Mouse (Mus musculus) testis, adult 10 weeks (tissue): ENCODE measurements around the gene Zfp865. TPM values are rescaled to one million over a fixed set of nuclear protein-coding genes. Genes with fewer than 3 reads are reported as not detected.

ENCODE experiments used
- polyA plus RNA-seq: library from polyadenylated mRNA; stranded (reverse); fragments of 350-450 nt; fragmentation: Illumina TruSeq; extraction: RNeasy Lipid Tissue Mini Kit (QIAGEN cat#74804); gene quantifications from one replicate; pipeline ENCODE4 v1.2.3, GENCODE M21; 2014; ENCODE audit warnings: low read depth, low replicate concordance

Gene Zfp865
- polyA plus RNA-seq = 4.3 TPM

DNA sequence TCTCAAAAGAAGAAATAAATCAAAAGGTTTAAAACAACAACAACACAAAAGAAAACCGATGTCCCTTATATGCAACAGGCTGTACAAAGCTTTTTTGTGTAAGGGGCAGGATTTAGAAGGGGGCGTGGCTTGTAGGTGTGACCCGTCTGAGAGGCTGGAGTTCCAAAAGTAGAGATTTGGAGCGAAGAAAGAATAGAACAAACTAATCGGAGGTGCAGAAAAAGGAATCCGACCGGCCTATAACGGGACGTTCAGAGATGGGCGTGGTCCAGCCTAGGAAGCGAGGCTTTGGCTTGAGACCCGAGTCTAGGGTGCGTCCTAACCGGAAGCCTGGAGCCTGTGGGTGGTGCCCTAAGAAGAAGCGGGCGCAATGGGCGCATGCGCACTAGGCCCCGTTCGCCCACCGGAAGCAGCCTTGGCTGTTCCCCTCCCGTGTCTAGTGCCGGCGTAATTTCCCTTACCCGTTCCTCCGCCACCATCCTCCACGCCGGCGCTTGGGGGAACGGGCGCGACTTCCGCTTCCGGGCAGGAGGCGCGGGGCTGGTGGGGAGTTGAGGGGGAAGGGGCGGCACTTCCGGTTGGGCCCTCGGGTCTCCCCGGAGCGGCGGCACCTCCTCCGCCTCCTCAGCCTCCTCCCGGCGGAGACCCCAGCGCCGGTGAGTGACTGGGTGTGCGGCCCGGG, at the start of gene Zfp865, which contains the start of gene Ccdc106:
Gene Zfp865, plus strand, starts transcription at position 377 of the 682 bp plus-strand sequence.
Gene Ccdc106, plus strand, starts transcription at position 554 of the 682 bp plus-strand sequence.

DNA sequence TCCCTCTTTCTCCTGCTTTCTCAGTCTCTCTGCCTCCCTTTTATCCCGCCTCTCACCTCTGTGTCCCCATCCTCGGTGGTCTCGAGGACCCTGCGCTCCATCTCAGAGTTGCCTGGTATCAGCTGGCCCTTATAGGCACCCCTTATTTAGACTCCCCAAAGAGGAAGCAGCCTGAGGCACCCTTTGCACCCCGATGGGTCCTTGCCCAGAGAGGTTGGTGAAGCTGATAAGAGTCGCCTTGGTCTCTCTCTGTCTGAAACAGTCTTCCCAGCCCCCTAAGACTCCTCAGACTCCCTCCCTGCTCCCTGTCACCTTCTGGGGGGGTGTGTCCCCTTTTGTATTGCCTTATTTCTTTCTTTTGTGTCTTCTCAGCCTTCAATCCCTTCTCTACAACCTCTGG, 49.1 kb upstream of the Zfp865 start, which contains the start of gene Sbk3:
Gene Sbk3, minus strand, starts transcription at position 101 of the 400 bp plus-strand sequence.

DNA sequence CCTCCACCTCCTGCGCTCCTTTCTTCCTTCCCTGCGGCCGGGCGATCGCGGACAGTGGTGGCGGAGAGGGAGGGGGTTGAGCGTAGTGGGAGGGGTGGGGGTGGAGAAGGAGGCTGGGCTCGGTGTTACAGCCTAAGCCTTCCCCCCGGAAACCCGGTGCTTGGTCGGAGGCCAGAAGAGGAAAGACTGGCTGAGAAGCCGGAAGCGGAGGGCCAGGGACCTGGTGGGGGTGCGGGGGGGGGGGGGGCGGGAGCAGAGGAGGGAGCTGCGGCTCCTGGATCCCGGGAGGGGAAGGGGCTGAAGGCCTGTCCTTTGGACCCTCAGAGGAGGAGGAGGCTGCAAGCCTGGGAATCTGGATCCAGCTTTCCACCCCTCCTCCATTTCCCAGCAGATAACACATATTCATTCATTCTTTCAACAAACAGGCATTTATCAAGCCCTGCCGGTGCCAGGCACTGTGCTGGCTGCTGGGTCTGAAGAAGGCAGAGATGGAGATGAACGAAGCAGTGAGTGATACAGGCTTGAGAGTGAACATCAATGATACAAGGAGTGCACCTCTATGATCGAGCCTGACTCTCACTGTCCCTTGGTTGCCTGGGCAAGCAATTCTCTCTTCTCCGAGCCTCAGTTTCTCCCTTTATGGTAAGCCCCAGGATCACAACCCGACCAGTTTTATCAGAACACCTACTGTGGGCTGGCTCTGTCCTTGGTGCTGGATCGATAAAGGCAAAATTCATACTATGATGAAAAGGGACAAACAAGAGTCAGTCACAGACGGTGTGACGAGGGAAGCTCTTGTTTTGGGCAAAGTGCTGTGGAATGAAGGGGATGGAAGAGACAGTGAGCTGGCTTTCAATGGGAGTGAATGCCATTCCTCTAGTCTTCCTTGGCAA, 23.9 kb upstream of the Zfp865 start, which contains the start of gene Zfp579:
Gene Zfp579, minus strand, starts transcription at position 156 of the 893 bp plus-strand sequence.

DNA sequence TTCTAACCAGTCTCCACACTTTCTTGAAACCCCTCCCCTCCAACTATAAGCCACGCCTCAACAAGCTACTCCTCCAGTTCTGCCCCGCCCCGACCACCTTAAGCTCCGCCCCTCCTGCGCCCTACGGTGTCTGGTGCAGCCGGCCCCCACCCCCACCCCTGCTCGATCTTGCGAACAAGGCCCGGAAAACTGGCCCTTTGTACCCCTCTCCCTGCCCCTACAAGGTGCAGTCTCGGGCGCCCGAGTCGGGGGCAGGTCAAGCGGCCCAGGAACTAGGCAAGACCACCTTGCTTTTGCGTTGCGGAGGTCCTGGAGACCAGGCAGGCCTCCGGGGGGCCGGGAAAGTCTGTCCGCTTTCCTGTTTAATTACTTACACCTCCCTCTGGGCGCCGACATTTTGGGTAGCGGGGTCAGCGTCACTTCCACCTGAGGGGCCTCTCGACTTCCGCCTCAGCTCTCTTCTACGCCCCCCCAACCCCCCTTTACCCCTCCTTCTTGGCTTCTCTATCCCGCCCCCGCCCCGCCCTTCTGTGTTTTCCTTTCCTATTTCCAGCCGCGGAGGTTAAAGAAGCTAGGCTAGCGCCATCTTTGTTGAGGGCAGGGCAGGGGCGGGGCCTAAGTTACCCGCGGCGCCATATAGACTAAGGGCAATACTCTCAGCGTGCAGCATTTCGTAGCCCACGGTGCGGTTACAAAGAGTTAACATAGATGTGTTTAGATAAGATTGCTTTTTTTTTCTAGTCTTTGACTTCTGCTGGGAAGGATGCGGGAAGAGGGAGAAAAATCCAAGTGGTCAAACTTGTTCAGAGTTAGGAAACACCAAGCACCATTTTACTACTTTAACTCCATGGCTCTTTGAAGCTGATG, 5.7 kb upstream of the Zfp865 start, which contains the start of the genes Zfp524 and Fiz1:
Gene Zfp524, plus strand, starts transcription at position 165 of the 867 bp plus-strand sequence.
Gene Fiz1, minus strand, starts transcription at position 447 of the 867 bp plus-strand sequence.

DNA sequence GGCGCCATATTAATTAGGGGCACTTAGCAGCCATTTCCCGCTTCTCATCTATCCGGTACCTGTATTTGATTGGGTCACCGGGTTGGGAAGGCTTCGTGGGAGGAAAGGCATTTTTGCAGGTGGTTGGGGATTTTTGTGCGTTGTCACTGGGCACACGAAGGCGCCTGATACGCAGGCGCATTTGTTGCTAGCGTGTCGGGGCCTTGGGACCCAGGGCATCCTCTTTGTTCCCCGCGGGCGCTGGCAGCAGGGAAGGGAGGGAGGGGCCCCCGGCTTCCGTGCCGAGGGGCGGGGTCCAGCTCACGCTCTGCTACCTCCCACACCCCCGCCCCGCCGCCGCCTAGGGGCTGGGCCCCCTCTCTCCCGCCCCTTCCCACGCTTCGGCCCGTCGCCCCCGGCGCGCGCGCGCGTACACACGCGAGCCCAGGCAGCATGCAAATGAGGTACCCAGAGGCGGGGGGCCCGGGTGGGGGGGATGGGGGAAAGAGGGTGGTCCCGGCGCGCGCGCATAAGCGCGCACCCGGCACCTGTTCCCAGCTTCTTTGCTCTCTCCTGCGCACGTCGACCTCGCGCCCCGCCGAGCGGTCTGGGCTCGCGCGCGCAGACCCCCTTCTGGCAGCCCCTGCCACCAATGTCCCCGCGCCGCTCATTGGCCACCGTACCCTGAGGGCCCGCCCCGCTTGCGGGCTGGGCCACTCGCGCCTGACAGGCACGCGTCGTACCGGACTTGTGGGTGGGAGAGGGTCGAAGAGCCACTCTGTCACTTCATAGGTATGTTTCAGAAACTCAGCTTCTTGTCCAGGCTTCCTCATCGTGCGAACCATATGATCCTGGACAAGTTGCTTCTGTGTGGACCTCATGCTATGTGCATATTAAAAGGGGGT, 4.8 kb upstream of the Zfp865 start, which contains the start of gene Gm44973:
Gene Gm44973, plus strand, starts transcription at position 379 of the 884 bp plus-strand sequence.

DNA sequence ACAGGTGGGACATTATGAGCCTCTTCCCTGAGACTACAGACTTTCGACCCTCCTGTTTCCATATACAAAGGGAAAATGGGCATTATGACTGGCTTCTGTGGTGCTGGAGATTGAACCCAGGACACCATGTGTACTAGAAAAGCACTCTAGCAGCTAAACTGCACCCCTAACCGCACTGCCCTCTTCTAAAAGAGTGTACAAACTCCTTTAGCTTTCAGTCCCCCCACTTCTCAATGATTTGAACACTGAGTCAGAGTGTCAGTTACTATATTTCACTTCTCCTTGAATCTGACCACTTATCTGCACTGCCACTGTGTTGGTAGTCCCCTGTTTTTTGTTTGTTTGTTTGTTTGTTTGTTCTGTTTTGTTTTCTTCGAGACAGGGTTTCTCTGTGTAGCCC, 13.6 kb downstream of the Zfp865 start, which contains the start of gene 4632433K11Rik:
Gene 4632433K11Rik, plus strand, starts transcription at position 301 of the 400 bp plus-strand sequence.

DNA sequence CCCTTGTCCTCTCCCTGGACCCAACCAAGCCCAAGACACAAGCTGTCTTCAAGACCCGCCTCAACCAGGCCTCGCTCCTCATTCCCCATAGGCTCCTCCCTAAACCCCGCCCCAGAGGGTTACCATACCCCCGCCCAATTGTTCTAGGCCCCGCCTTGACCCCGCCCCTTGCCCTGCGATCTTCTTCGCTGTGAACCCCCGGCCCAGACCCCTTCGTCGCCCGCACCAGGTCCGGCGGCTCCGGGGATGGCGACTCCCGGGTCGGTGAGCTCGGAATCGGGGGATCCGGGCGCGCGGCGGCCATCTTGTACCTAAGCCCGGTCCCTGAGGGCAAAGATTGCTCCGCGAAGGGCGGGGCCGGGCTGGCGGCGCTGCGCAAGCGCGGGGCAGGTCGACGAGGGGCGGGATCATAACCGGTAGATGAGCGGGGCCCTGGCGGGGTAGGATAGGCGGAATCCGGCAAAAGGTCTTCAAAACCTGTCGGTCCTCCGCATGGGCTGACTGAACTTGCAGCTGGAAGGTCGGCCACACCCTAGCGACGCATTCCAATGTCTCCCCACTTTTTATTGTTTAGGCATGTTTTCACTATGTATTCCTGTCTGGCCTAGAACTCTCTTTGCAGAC, 18.0 kb downstream of the Zfp865 start, which contains the start of gene Zfp784:
Gene Zfp784, minus strand, starts transcription at position 338 of the 624 bp plus-strand sequence.

DNA sequence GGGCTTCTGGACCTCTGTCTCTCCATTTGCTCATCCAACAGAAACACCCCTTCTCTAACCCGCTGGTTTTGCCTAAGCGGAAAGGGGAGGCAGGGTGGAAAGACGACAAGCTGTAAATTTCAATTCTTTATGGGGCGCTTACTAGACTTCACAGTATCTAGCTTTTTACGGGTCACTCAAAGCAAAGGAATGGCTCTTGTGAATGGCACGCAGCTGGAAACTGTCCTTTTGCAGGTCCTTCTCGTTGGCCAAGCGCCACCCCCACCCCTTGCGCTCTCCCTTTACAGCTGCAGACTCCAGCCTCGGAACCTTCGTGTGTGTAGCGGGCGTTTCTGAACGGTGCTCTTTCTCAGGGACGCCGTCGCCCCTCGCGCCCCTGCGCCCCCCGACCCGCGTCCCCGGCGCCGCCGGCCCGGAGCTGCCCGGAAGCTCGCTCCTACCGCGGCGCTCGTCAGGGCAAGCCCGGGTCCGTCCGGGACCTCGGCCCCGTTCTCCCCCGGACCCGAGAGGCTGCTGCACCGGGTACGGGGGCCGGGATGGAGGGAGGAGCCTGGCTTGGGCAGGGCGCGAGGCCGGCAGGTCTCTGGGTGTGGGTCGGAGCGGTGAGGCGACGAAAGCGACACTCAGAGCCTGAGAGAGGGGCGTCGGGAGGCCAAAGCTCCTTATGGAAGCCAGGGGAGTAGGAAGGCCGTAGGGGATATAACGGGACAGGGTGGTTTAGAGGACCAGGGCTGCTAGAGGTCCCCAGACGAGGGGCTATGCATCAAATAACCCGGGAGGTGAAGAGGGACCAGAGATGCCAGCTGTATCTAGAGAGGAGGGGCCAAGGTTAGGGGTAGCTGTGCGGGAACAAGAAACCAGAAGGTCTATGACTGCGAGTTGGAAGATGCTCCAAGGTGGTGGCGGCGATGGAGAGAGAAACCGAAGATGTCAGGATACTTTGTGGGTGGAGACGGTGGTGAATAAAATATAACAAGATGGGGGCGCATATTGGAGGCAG, 31.3 kb downstream of the Zfp865 start, which contains the start of gene Zfp580:
Gene Zfp580, plus strand, starts transcription at position 346 of the 1,000 bp plus-strand sequence.

DNA sequence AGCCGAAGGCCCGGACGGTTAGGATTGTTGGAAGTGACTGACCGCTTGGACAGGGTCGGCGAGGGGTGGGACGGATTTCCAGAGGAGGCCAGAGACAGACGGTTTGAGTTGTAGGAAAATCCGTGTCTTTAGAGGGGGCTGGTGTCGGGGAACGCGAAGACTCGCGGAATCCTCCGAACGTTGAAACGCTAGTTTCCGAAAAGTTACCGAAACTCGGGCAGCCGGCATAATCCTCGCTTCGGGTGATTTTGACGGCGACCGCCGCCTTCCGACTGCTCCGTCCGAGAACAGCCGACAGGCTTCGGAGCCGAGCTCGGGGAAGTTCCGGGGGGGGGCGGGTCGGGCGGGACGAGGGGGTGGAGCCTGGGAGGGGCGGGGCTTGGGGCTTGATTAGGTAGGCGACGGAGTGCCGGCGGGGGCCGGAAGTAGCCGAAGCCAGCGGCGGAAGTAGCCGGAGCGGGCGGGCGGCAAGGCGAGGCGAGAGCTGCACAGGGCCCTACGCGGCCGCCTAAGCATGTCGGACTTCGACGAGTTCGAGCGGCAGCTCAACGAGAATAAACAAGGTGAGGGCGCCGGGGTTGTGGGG, 41.7 kb downstream of the Zfp865 start, which contains the start of gene U2af2:
Gene U2af2, plus strand, starts transcription at position 370 of the 586 bp plus-strand sequence.

DNA sequence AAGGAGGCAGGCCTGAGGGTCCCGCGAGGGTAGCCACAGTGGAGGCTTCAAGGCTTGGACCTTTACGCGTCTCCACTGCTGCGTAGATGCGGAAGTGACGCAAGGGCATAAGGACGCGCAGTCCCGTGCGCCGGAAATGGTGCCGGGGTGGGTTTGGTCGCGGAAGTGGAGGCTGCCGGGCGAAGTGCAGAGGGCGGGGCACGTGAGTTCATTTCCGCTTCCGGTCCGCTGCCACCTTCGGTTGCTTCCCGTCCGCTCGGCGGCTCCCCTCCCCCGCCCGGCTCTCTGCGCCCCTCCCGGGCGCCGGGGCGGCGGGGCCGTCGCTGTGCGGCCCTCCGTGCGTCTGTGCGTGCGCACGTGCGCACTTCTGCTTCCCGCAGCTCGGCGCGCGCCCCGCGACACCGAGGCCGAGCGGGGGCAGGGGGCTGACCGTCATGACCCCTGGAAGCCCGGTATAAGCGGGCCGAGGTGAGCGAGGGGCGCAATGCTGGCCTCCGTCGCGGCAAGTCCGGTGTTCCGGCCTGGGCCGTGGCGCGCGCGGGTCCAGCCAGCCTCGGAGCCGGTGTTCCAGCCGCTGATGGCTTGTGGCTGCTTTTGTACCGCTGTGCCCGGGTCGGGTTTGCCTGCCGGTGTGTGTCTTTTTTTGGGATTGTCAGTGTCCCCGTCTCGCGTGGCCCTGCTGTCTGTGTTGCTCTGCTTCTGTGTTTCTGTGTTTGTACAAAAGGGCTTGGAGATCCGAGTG, 60.0 kb downstream of the Zfp865 start, which contains the start of gene Epn1:
Gene Epn1, plus strand, starts transcription at position 226 of the 742 bp plus-strand sequence.

Other genes starting within 250 kb of the Zfp865 start
- 175 TPM for gene Fam71e2, start 249.1 kb upstream of the Zfp865 start, polyA plus RNA-seq
- gene Il11, start 237.5 kb upstream of the Zfp865 start, polyA plus RNA-seq = 1.5 TPM
- gene Tmem190, start 237.4 kb upstream of the Zfp865 start, polyA plus RNA-seq = 21.8 TPM
- not detected for gene Tmem238, start 230.7 kb upstream of the Zfp865 start, polyA plus RNA-seq
- gene Rpl28, start 227.5 kb upstream of the Zfp865 start, polyA plus RNA-seq = 9.0 TPM
- gene Ube2s, start 207.8 kb upstream of the Zfp865 start, polyA plus RNA-seq = 58.0 TPM
- 3.5 TPM for gene Shisa7, start 175.7 kb upstream of the Zfp865 start, polyA plus RNA-seq
- gene Isoc2b, start 150.1 kb upstream of the Zfp865 start, polyA plus RNA-seq = 1.2 TPM
- gene Isoc2a, start 143.2 kb upstream of the Zfp865 start, polyA plus RNA-seq = 1.8 TPM
- gene Gm36210, start 113.9 kb upstream of the Zfp865 start, polyA plus RNA-seq = not detected
- gene Zfp628, start 105.2 kb upstream of the Zfp865 start, polyA plus RNA-seq = not detected
- 0.67 TPM for gene Nat14, start 98.3 kb upstream of the Zfp865 start, polyA plus RNA-seq
- not detected for gene Ssc5d, start 94.6 kb upstream of the Zfp865 start, polyA plus RNA-seq
- gene Sbk2, start 56.0 kb upstream of the Zfp865 start, polyA plus RNA-seq = not detected
- 0.20 TPM for gene Sbk3, start 49.2 kb upstream of the Zfp865 start, polyA plus RNA-seq
- gene Zfp579, start 24.2 kb upstream of the Zfp865 start, polyA plus RNA-seq = 3.8 TPM
- not detected for gene Zfp524, start 6.0 kb upstream of the Zfp865 start, polyA plus RNA-seq
- 21.5 TPM for gene Fiz1, start 5.7 kb upstream of the Zfp865 start, polyA plus RNA-seq
- not detected for gene Gm44973, start 4.9 kb upstream of the Zfp865 start, polyA plus RNA-seq
- gene Ccdc106, start 177 bp downstream of the Zfp865 start, polyA plus RNA-seq = 1.6 TPM
- gene 4632433K11Rik, start 13.7 kb downstream of the Zfp865 start, polyA plus RNA-seq = 0.83 TPM
- gene Zfp784, start 18.1 kb downstream of the Zfp865 start, polyA plus RNA-seq = 3.4 TPM
- gene Zfp580, start 31.2 kb downstream of the Zfp865 start, polyA plus RNA-seq = 0.32 TPM
- gene U2af2, start 41.8 kb downstream of the Zfp865 start, polyA plus RNA-seq = 8.7 TPM
- 2.7 TPM for gene Epn1, start 59.9 kb downstream of the Zfp865 start, polyA plus RNA-seq
- 0.20 TPM for gene Rfpl4, start 96.6 kb downstream of the Zfp865 start, polyA plus RNA-seq
- 159 TPM for gene Rasl2-9, start 105.6 kb downstream of the Zfp865 start, polyA plus RNA-seq
- gene Vmn1r55, start 129.3 kb downstream of the Zfp865 start, polyA plus RNA-seq = 0.01 TPM
- gene Vmn1r56, start 176.4 kb downstream of the Zfp865 start, polyA plus RNA-seq = not detected
- not detected for gene Vmn1r57, start 198.1 kb downstream of the Zfp865 start, polyA plus RNA-seq